Mouse (Mus musculus): ENCODE results near the gene Morn3. TPM values are rescaled to one million over a fixed set of nuclear protein-coding genes. Genes with fewer than 3 reads are reported as not detected.

Morn3 gene
- polyA plus RNA-seq, 1 experiment from 2014 or later = not detected

Other genes with a start within 250 kb of the Morn3 start
- 529 and 534 TPM in 2 replicates for gene Anapc5, start 225.7 kb downstream of the Morn3 start, polyA plus RNA-seq (2014; fragmentation: Nextera tagmentation; extraction: Ambion mirVana)
- 58.1 and 58.4 TPM in 2 replicates for gene Rnf34, start 197.0 kb downstream of the Morn3 start, polyA plus RNA-seq (2014; fragmentation: Nextera tagmentation; extraction: Ambion mirVana)
- 70.3 and 74.1 TPM in 2 replicates for gene Kdm2b, start 57.2 kb downstream of the Morn3 start, polyA plus RNA-seq (2014; fragmentation: Nextera tagmentation; extraction: Ambion mirVana)
- 8.5 and 8.7 TPM in 2 replicates for gene Orai1, start 31.9 kb downstream of the Morn3 start, polyA plus RNA-seq (2014; fragmentation: Nextera tagmentation; extraction: Ambion mirVana)
- 9.0 and 9.9 TPM in 2 replicates for gene Tmem120b, start 21.4 kb upstream of the Morn3 start, polyA plus RNA-seq (2014; fragmentation: Nextera tagmentation; extraction: Ambion mirVana)
- 1.6 and 2.6 TPM in 2 replicates for gene Rhof, start 85.7 kb upstream of the Morn3 start, polyA plus RNA-seq (2014; fragmentation: Nextera tagmentation; extraction: Ambion mirVana)
- gene Setd1b, start 95.2 kb upstream of the Morn3 start, polyA plus RNA-seq (2014; fragmentation: Nextera tagmentation; extraction: Ambion mirVana) = 10.9 and 12.2 TPM in 2 replicates
- gene Psmd9, start 122.4 kb upstream of the Morn3 start, polyA plus RNA-seq (2014; fragmentation: Nextera tagmentation; extraction: Ambion mirVana) = 68.3 and 69.0 TPM in 2 replicates
- gene Hpd, start 135.7 kb upstream of the Morn3 start, polyA plus RNA-seq (2014; fragmentation: Nextera tagmentation; extraction: Ambion mirVana) = not detected in 2 replicates
- gene Wdr66, start 205.1 kb upstream of the Morn3 start, polyA plus RNA-seq (2014; fragmentation: Nextera tagmentation; extraction: Ambion mirVana) = 11.9 and 13.8 TPM in 2 replicates

Measured in neural tube, embryonic 11.5 days (tissue).